In the genomic region with DNA sequence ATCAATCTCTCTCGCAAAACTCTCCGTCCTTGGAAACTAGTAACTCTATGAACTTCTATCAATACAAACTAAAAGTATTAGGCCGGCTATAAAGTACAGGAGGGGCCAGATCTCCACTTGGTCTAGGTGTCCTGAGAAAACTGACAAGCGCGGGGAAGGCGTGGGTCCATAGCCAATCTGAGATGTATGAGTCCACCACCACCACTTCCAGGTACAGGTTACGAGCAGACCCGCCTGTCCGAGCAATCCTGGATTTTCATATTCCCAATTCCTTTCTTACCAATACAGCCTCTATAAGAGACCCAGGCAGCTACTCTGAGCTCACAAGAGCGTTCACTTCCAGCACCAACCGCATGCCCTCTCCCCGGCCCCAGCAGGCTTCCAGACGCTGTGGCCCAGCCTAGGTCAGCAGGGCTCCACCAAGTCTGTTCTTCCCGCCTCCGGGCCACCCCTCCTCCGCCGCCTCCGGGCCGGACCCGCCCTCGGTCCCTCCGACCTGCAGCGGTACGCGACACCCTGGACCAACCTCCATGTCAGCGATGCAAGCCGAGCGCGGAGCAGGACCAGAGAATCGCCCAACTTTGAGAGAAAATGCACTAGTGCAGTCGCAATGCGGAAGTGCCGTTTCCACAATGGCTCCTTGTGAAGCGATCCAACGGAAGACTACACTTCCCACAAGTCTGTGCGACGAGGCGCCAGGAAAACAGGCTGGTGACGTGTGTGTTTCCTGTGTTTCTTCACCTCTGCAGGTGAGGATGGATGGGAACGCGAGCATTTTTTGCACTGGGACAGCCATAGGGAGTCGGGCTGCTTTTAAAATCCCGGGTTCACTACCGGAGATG, we compare ENCODE assay signal across 8 mouse cellular contexts. TPM values are rescaled to one million over a fixed set of nuclear protein-coding genes. Genes with fewer than 3 reads are reported as not detected.
DNase-seq lines count a peak whose midpoint lies in the region; ATAC-seq lines count a peak whose summit lies in the region.

No protein-coding gene starts in this region.

- H3K4me3 ChIP-seq in forebrain, embryonic 14.5 days (ENCODE audit: low read depth, low read length): peak overlapping the region; percentile 82
- H3K4me3 ChIP-seq in neural tube, embryonic 15.5 days (replicated peaks): peak overlapping the region; percentile 74

- peak overlapping the region; percentile 75; the same call in 1 of the 2 replicates for H3K27ac ChIP-seq in forebrain, embryonic 14.5 days (ENCODE audit: low read depth, low read length)
- H3K27ac ChIP-seq in neural tube, embryonic 15.5 days (replicated peaks): peak overlapping the region; percentile 85

- WGBS in forebrain, embryonic 14.5 days: under 1% methylated on average over 44 of the region's 44 CpGs
- WGBS in neural tube, embryonic 15.5 days: under 1% methylated on average over 44 of the region's 44 CpGs

- no peaks in the 10 kb centered on the region for H3K9me3 ChIP-seq in forebrain, embryonic 14.5 days (replicated peaks; ENCODE audit: control insufficient read depth, low read length)
- no peaks in the 10 kb centered on the region for H3K9me3 ChIP-seq in neural tube, embryonic 15.5 days (replicated peaks)

- no peaks in the 10 kb centered on the region for H3K36me3 ChIP-seq in forebrain, embryonic 14.5 days (ENCODE audit: control insufficient read depth, insufficient read depth, low read length)
- no peaks in the 10 kb centered on the region for H3K36me3 ChIP-seq in neural tube, embryonic 15.5 days

- peak overlapping the region; percentile 92 for H3K9ac ChIP-seq in forebrain, embryonic 14.5 days (ENCODE audit: low read length)
- peak overlapping the region; percentile 76 for H3K9ac ChIP-seq in neural tube, embryonic 15.5 days (replicated peaks)

- no peaks in the 10 kb centered on the region for H3K27me3 ChIP-seq in forebrain, embryonic 14.5 days (replicated peaks; ENCODE audit: control insufficient read depth, insufficient read depth, low read length)
- H3K27me3 ChIP-seq in neural tube, embryonic 15.5 days (replicated peaks): no peaks in the 10 kb centered on the region

- peak overlapping the region; percentile 61 for H3K4me2 ChIP-seq in forebrain, embryonic 14.5 days (ENCODE audit: low read length)
- H3K4me2 ChIP-seq in neural tube, embryonic 15.5 days: peak overlapping the region; percentile 69

- H3K4me1 ChIP-seq in forebrain, embryonic 14.5 days (ENCODE audit: control insufficient read depth, insufficient read depth, low read length): peaks cover 8% of the 10 kb centered on the region
- peaks cover 16% of the 10 kb centered on the region for H3K4me1 ChIP-seq in neural tube, embryonic 15.5 days

- peak; percentile 94 for DNase-seq in ES-CJ7 (ENCODE audit: low read depth, low spot score)
- peak; percentile 83 for DNase-seq in cerebellum, adult 11 months
- peak; percentile 97 for DNase-seq in forebrain, embryonic 14.5 days (ENCODE audit: low spot score)
- DNase-seq in heart, postnatal 14 days: peak; percentile 74 to 83
- DNase-seq in layer of hippocampus, adult 11-12 months (ENCODE audit: low spot score): peak; percentile 89
- peak; percentile 90 to 93 for DNase-seq in lung, adult 18-20 months
- DNase-seq in testis, postnatal 14 days (ENCODE audit: low spot score): peak; percentile 87

- ATAC-seq in forebrain, embryonic 14.5 days: peak; percentile 99
- peak; percentile 99 for ATAC-seq in neural tube, embryonic 15.5 days (ENCODE audit: low FRiP score)

- intact Hi-C loops in heart, postnatal 14 days (cut with DNase I): no loop called here

RNA-seq across cellular contexts. Expression of a gene that starts 0.9 kb away (rescaled TPM):
- 18.6 and 22.3 TPM in 2 replicates for polyA plus RNA-seq in forebrain, embryonic 14.5 days (2014; fragmentation: Nextera tagmentation; extraction: Ambion mirVana)
- 1 to 10 TPM; 3.9 to 4.8 TPM for total RNA-seq in heart, postnatal 14 days (2021)
- polyA plus RNA-seq in neural tube, embryonic 15.5 days (2015; fragmentation: Nextera tagmentation; extraction: Ambion mirVana): 13.1 and 13.2 TPM in 2 replicates

RNA-seq across cellular contexts. Expression of a gene that starts 26.7 kb away (rescaled TPM):
- 46.7 and 48.8 TPM in 2 replicates for polyA plus RNA-seq in forebrain, embryonic 14.5 days (2014; fragmentation: Nextera tagmentation; extraction: Ambion mirVana)
- total RNA-seq in heart, postnatal 14 days (2021): 10 to 100 TPM; 10.9 to 11.0 TPM
- polyA plus RNA-seq in neural tube, embryonic 15.5 days (2015; fragmentation: Nextera tagmentation; extraction: Ambion mirVana): 30.4 and 37.0 TPM in 2 replicates

RNA-seq across cellular contexts. Expression of a gene that starts 26.8 kb away (rescaled TPM):
- polyA plus RNA-seq in forebrain, embryonic 14.5 days (2014; fragmentation: Nextera tagmentation; extraction: Ambion mirVana): 0.33 TPM in 1 of 2 replicates, not detected in the other
- total RNA-seq in heart, postnatal 14 days (2021): under 1 TPM in 1 of 2 experiments, not detected in 1; 0.45 TPM
- not detected in 2 replicates for polyA plus RNA-seq in neural tube, embryonic 15.5 days (2015; fragmentation: Nextera tagmentation; extraction: Ambion mirVana)

RNA-seq across cellular contexts. Expression of a gene that starts 52.4 kb away (rescaled TPM):
- polyA plus RNA-seq in forebrain, embryonic 14.5 days (2014; fragmentation: Nextera tagmentation; extraction: Ambion mirVana): 12.2 and 14.8 TPM in 2 replicates
- 1 to 10 TPM; 4.4 to 5.1 TPM for total RNA-seq in heart, postnatal 14 days (2021)
- polyA plus RNA-seq in neural tube, embryonic 15.5 days (2015; fragmentation: Nextera tagmentation; extraction: Ambion mirVana): 10.4 and 11.2 TPM in 2 replicates

RNA-seq across cellular contexts. Expression of a gene that starts 56.8 kb away (rescaled TPM):
- polyA plus RNA-seq in forebrain, embryonic 14.5 days (2014; fragmentation: Nextera tagmentation; extraction: Ambion mirVana): 7.1 and 7.3 TPM in 2 replicates
- 1 to 10 TPM; 4.3 TPM for total RNA-seq in heart, postnatal 14 days (2021)
- polyA plus RNA-seq in neural tube, embryonic 15.5 days (2015; fragmentation: Nextera tagmentation; extraction: Ambion mirVana): 4.8 and 4.9 TPM in 2 replicates

Comparison
In these comparisons a context has a peak if more than half of its experiments do, and no peak if none do; other contexts are left out.
1. Peak in every context shown above with its lines: DNase-seq, ATAC-seq, H3K4me3 ChIP-seq and H3K27ac ChIP-seq.